Mouse (Mus musculus) layer of hippocampus, adult 2 months (tissue): ENCODE results near the gene Blm. TPM values are rescaled to one million over a fixed set of nuclear protein-coding genes. Genes with fewer than 3 reads are reported as not detected.

ENCODE experiments used
- DNase-seq, 2 experiments: peaks; one replicate each; pipeline ENCODE4 v3.0.0; 2022; ENCODE audit warnings: low spot score in 2 of 2
- H3K27ac ChIP-seq: fragments of 200-600 bp; 2 replicates; pipeline ENCODE4 v1.8.1; 2022
- H3K4me3 ChIP-seq: fragments of 200-600 bp; 2 replicates; pipeline ENCODE4 v1.8.1; 2022; ENCODE audit warnings: mild to moderate bottlenecking
- CTCF ChIP-seq: fragments of 200-600 bp; conservative IDR thresholded peaks from 2 replicates; pipeline ENCODE4 v1.8.1; 2022; ENCODE audit warnings: antibody characterized with exemption, mild to moderate bottlenecking, moderate library complexity
- total RNA-seq, 2 experiments: library from RNA; stranded (reverse); gene quantifications; 2 replicates each; pipeline ENCODE4 v1.2.3; 2021

The Blm gene
- total RNA-seq, 2 experiments from 2014 or later, result 3.1 to 4.3 TPM

DNA sequence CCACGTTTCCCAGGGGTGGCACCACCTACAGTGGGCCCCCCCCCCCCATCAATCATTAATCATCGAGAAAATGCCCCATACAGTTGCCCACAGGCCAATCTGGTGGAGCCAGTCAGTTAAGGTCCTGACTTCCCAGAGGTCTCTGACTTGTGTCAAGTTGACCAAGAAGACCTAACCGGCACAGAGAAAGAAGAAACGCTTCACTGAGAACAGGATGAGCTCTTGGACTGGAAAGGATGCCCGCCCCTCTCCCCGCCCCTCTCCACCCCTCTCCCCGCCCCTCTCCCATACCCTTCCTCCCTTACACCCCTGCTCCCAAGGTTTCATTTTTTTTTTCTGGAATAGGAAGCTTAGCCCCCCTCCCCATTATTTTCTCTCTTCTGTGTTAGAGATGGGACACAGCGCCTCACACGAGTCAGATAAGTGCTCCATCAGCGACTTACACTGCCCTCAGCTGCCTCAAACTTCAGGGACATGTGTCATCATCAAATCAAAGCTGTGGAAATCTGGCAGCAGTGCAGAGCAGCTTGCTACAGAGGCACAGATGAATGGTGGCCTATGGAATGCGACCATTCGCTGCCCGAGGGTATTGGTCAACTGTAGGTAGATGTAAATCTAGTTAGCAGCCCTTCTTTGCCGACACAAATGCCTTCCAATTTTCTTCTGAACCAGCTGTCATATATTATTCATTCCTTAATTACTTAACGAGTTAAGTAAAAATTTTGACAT lies 95.7 kb downstream of the Blm start:
- H3K27ac ChIP-seq, result no peak overlapping the region
- no peak for TF ChIP-seq CTCF
- no peak for DNase-seq
- H3K4me3 ChIP-seq, result no peak overlapping the region

DNA sequence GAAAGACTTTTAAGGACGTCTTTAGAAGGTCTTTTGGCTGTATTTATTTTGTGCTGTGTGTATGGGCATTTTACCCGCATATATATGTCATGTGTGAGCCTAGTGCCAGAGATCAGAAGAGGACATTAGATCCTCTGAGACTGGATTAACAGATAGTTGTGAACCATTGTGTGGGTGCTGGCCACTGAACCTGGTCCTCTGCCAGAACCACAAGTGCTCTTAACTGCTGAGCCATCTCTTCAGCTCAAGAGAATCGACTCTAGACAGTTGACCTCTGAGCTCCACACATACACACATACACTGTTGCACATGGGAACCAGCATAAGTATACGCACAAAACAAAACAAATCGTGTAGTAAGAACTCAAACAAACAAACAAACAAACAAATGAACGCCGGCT lies 98.3 kb downstream of the Blm start:
- TF ChIP-seq CTCF, result no peak
- H3K27ac ChIP-seq, result no peak overlapping the region
- DNase-seq, result no peak
- no peak overlapping the region for H3K4me3 ChIP-seq

DNA sequence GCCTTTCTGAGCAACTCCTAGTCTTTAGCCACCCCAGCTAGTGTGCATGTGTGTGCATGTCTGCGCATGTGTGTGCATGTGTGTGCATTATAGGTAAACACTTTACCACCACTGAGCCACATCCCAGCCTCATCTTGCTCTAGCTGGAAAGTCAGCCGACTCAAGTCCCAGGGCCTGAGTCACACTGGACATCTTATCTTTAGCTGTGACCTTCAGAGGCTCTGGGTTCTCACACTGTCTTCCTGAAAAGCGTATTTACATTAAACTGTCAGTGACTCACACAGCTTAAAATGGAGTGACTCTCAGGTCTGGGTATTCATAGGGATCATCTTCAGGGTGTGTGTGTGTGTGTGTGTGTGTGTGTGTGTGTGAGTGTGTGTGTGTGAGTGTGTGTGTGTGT lies 99.3 kb downstream of the Blm start:
- TF ChIP-seq CTCF, result no peak
- Histone ChIP-seq H3K27ac (no peak overlapping the region), H3K4me3 (no peak overlapping the region)
- no peak for DNase-seq

DNA sequence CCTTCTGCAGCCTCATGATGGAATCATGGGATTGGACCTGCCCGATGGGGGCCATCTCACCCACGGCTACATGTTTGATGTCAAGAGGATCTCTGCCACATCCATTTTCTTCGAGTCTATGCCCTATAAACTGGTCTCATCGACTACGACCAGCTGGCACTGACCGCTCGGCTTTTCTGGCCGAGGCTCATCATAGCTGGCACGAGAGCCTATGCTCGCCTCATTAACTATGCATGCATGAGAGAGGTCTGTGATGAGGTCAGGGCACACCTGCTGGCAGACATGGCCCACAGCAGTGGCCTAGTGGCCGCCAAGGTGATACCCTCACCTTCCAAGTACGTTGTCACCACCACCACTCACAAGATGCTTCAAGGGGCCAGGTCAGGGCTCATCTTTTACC lies 105.3 kb downstream of the Blm start:
- DNase-seq, result no peak
- no peak overlapping the region for H3K27ac ChIP-seq
- no peak overlapping the region for H3K4me3 ChIP-seq
- no peak for TF ChIP-seq CTCF

DNA sequence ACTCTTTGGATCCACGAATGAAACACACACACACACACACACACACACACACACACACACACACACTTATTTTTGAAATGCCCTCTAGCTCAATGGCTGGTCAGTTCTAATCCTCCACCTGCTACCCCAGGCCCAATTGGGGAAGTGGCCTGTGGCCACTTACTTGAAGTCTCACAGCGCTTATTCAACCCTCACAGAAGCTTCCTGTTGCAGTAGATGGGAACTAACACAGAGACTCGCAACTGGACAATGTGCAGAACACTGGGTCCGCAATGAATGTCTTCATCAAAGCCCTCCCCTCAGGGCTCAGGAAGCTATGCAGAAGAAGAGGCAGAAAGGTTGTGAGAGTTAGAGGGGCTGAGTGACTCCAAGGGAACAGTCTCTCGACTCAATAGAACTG lies 107.2 kb downstream of the Blm start:
- Histone ChIP-seq H3K27ac (no peak overlapping the region), H3K4me3 (no peak overlapping the region)
- DNase-seq, result no peak
- no peak for TF ChIP-seq CTCF

DNA sequence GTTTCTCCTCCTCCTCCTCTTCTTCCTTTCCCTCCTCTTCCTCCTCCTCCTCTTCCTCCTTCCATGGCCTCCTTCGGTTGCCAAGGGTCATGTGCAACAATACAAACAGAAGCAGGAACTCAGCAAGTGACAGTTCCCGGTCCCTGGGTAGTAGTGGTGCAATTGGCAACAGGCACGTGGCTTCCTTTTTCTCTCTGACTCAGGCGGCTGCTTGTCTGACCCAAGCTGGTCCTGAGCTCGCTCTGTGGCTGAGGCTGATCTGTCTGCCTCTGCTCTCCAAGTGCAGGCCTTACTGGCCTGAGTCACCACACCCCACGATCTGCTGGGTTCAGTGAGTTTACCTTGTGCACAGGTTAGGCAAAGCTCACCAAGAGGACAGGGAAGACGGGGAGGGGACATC lies 108.6 kb downstream of the Blm start:
- no peak overlapping the region for H3K4me3 ChIP-seq
- DNase-seq, result no peak
- TF ChIP-seq CTCF, result no peak
- no peak overlapping the region for H3K27ac ChIP-seq

DNA sequence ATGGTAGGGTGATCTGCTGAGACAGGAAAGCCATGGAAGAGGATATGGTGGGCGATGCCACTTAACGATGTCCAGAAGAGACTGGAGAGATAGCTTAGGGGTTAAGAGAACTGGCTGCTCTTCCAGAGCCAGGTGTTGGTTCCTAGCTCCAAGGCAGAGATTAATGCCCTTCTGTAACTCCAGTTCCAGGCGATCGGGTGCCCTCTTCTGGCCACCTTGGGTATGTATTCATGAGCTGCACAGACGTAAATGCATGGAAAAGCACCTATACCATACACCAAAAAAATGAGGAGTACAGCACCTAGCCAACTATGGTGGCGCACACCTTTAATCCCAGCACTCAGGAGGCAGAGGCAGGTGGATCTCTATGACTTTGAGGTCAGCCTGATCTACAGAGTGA lies 110.2 kb downstream of the Blm start:
- no peak overlapping the region for H3K27ac ChIP-seq
- H3K4me3 ChIP-seq, result no peak overlapping the region
- peak; percentile 45 for TF ChIP-seq CTCF
- no peak for DNase-seq

DNA sequence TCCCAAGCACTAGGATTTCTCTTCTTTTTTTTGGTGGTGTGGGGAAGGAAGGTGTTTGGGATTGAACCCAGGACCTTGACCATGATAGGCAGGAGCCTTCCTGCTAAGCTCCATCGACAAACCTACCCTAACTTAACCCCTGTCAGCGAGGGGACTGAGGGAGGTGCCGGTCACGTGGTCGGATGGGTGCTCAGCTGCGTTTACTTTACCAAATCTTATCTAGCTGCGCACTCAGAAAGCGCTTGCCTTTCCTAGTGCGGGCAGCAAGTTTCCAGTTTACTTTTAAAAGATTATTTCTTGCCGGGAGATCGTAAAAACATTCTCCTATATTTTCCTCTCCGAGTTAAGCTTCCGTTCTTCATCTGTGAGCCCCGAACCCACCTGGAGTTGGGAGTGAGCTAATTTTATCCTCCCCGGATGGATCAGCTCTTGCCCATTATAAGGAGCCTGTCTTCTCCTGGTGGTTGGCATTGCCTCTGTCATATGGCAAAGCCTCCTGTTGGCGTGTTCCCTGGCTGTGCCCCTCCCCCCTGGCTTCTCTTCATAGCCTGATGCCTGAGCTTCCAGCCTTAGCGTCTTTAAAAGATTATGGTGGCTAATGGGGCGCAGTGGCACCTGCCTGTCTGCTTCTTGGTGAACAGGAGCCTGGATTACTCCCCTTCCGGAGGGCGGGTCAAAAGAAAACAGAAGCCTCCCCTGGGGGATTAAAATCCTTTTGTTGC lies 112.0 kb downstream of the Blm start:
- peak overlapping the region; percentile 32 for H3K4me3 ChIP-seq
- peak; percentile 53 to 58 for DNase-seq
- TF ChIP-seq CTCF, result peak; percentile 35
- H3K27ac ChIP-seq, result no peak overlapping the region

DNA sequence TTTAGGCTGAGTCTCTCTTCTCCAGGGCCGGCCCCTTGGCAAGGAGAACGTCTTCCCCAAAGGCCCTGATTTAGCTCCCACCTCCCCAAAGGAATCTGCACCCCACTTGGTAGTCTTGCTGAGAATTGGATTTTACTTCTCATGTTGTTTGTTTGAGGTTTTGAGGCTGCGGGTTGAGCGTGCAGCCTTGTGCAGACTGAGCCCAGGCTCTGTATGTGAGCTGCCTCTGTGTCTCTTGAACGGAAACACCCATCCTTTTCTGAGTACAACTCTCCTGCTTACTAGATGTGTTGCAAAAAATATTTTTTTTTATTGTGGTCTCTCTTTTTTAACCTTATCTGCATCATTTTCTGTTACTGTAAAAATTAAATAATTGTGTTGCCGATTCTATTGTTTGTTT lies 113.3 kb downstream of the Blm start:
- TF ChIP-seq CTCF, result no peak
- DNase-seq, result no peak
- Histone ChIP-seq H3K4me3 (no peak overlapping the region), H3K27ac (no peak overlapping the region)

DNA sequence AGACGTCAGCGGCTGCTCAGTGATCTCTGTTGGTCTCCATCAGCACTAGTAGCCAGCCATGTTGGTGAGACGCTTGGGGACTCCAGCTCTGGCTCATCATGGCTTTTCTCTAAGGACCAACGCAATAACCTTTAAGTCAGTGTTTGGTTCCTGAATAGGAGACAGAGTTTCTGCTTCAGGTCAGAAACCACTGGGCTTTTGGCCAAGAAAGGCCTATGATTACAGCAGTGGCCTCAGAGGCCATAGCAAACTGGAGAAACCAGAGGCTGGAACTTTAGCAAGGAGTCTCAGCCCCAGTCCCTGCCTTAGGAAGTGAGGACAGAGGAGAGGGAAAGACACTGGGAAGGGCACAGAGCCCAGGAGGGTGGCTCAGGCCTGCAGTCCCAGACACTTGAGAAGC lies 114.3 kb downstream of the Blm start:
- H3K27ac ChIP-seq, result no peak overlapping the region
- no peak for TF ChIP-seq CTCF
- no peak for DNase-seq
- no peak overlapping the region for H3K4me3 ChIP-seq

DNA sequence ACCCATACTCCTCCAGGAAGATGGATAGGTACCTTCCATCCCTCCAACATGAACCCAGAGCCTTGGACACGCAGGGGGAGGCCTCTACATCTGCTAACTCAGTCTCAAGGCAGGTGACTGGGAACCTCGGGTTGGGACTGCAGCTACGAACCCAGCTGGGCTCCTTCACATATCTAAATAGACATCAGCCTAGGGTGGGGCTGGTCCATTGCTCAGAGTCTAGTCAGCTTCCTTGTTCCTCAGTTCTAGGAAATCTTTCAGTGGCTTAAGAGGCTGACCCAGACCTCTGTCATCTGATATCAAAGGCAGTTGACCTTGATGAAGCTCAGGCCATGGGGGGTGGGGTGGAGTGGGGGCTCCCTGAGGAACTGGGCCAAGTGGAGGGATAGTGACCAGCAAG lies 115.6 kb downstream of the Blm start:
- Histone ChIP-seq H3K27ac (no peak overlapping the region), H3K4me3 (no peak overlapping the region)
- DNase-seq, result no peak
- TF ChIP-seq CTCF, result no peak

DNA sequence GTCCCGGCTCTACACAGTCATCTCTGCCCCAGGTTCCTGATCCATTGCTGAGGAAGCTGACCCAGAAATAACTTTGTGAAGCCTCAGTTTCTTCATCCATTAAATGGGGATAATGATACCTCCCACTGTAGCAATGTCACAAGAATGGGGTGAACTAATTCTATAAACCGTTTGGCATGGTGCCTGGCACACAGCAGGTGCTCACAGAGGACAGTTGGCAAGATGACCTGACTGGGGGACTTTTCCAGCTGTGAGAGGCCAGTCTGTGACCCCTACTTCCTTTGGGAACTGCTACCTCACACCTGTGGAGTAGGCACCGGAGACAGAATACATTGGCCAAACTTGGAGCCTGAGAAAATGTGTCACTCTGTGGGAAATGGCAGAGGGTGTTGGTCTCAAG lies 116.9 kb downstream of the Blm start:
- Histone ChIP-seq H3K4me3 (no peak overlapping the region), H3K27ac (no peak overlapping the region)
- no peak for TF ChIP-seq CTCF
- no peak for DNase-seq

DNA sequence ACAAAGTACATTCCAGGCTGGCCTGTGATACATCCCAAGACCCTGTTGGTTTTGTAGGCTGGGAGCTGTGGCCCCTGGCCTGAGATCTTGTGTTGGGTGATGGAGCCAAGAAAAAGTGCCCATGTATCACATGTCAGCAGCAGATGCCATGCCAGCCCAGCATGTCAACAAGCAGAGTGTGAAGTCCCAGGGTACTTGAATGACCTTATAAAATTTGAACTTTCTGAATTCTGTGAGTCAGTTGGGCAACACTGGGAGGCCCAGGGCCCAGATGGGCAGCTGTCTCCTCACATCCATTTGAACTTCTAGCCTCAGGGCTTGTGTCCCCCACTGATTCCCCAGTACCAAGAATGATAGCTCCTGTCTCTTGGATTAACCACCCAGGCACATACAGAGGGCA lies 117.3 kb downstream of the Blm start:
- TF ChIP-seq CTCF, result no peak
- H3K4me3 ChIP-seq, result no peak overlapping the region
- DNase-seq, result no peak

DNA sequence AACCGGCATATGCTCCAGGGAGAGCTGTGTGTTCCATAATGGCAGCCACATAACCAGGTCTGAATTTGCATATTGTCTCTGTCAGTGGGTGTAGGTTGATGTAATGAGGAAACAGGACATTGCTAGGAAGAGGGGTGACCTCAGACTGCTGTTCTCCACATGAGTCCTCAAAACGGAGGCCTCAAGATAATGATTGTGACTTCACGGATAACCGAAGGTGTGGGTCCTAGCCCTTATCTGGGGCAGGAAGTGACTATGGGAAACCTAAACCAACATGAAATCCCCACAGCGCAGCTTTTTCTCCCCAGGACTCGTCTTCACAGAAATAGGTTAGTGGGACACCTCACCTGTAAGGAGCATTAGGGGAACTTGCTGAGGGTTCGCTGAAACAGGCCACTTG lies 118.0 kb downstream of the Blm start:
- no peak for TF ChIP-seq CTCF
- no peak for DNase-seq
- Histone ChIP-seq H3K27ac (no peak overlapping the region), H3K4me3 (no peak overlapping the region)

More for the DNA sequence above, 117.3 kb downstream of the Blm start:
- no peak overlapping the region for H3K27ac ChIP-seq
